Mouse (Mus musculus) neural tube, embryonic 12.5 days (tissue): ENCODE results near the gene Herpud2. TPM values are rescaled to one million over a fixed set of nuclear protein-coding genes. Genes with fewer than 3 reads are reported as not detected.
A peak's percentile ranks its signal among the peaks of the same experiment; 100 is the strongest.
"Not testable (repeated sequence)": the region's sequence is repeated elsewhere in the genome, so short reads cannot be mapped to it uniquely, and the experiment has no call there.

Experiments used
- ATAC-seq: fragments of 200-750 bp; cut with Nextera tagmentation; 2 replicates; pipeline ENCODE4 v1.8.0; 2017; ENCODE audit warnings: low read depth, mild to moderate bottlenecking, moderate TSS enrichment, moderate library complexity; ENCODE audit not compliant: low FRiP score
- H3K27ac ChIP-seq: fragments of 300-500 bp; sonication (generic); 2 replicates; pipeline ENCODE4 v1.5.1; 2016
- H3K27me3 ChIP-seq: fragments of 300-500 bp; sonication (generic); replicated peaks from 2 replicates; pipeline ENCODE4 v1.6.1; 2016; ENCODE audit warnings: mild to moderate bottlenecking
- H3K36me3 ChIP-seq: fragments of 300-500 bp; sonication (generic); 2 replicates; pipeline ENCODE4 v1.6.1; 2016; ENCODE audit warnings: mild to moderate bottlenecking
- H3K4me1 ChIP-seq: fragments of 300-500 bp; sonication (generic); 2 replicates; pipeline ENCODE4 v1.6.1; 2016
- H3K4me2 ChIP-seq: fragments of 300-500 bp; sonication (generic); replicated peaks from 2 replicates; pipeline ENCODE4 v1.6.1; 2016; ENCODE audit warnings: mild to moderate bottlenecking
- H3K4me3 ChIP-seq: fragments of 300-500 bp; sonication (generic); 2 replicates; pipeline ENCODE4 v1.5.1; 2016
- H3K9ac ChIP-seq: fragments of 300-500 bp; sonication (generic); 2 replicates; pipeline ENCODE4 v1.6.1; 2016; ENCODE audit warnings: mild to moderate bottlenecking
- H3K9me3 ChIP-seq: fragments of 300-500 bp; sonication (generic); 2 replicates; pipeline ENCODE4 v1.6.1; 2016; ENCODE audit warnings: mild to moderate bottlenecking
- WGBS: fragments of 180-500 bp; shearing (Covaris S2); methylation state at CpG from one replicate; pipeline ENCODE4 v1.1.7; 2016; 5-methylcytosine and 5-hydroxymethylcytosine counted together
- polyA plus RNA-seq: library from polyadenylated mRNA; unstranded; fragments of >200 nt; fragmentation: Nextera tagmentation; extraction: Ambion mirVana; gene quantifications from 2 replicates; pipeline ENCODE4 v1.2.1, GENCODE M21; 2016

Herpud2 gene
- polyA plus RNA-seq, 1 experiment from 2014 or later: 44.5 TPM

DNA sequence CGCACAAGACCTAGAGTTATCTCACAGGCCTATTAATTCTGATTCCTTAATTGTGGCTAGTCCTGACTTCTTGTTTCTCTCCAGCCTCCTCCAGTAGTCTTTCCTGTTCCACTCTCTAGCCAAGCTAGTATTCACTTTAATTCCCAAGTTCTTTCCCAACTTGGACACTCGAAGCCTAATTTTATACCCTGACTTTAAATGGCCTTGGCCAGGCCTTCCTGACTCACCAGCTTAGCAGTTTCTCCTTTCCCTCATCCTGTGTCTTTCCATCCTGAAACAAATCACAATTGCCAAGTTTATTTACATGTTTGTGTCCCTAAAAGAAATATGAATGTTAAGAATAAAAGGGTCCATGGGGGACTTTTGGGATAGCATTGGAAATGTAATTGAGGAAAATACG lies 9.6 kb downstream of the Herpud2 start:
- Histone ChIP-seq H3K4me2 (no peak overlapping the region), H3K4me3 (no peak overlapping the region), H3K9me3 (no peaks in the 10 kb centered on the region), H3K9ac (no peak overlapping the region), H3K27ac (no peak overlapping the region), H3K27me3 (no peaks in the 10 kb centered on the region), H3K4me1 (no peaks in the 10 kb centered on the region), H3K36me3 (no peaks in the 10 kb centered on the region)
- no peak for ATAC-seq
- 94% methylated on average over 3 of the region's 3 CpGs for WGBS

DNA sequence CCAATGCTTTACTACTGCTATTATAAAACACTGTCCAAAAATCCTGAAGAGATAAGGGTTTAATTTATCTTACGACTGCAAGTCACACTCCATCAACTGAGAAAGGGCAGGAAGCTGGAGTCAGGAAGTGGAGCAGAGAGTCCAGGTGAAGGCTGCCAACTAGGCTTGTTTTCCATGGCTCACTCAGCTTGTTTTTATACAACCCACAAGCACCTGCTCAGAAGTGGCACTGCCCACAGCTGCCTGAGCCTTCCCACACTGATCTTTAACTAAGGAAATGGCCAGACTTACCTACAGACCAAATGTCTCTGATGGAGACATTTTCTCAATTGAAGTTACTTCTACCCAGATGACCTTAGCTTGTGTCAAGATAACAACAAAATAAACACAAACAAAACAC lies 11.3 kb downstream of the Herpud2 start:
- WGBS: 83% methylated on average over 1 of the region's 1 CpGs
- H3K4me1 ChIP-seq: no peaks in the 10 kb centered on the region

DNA sequence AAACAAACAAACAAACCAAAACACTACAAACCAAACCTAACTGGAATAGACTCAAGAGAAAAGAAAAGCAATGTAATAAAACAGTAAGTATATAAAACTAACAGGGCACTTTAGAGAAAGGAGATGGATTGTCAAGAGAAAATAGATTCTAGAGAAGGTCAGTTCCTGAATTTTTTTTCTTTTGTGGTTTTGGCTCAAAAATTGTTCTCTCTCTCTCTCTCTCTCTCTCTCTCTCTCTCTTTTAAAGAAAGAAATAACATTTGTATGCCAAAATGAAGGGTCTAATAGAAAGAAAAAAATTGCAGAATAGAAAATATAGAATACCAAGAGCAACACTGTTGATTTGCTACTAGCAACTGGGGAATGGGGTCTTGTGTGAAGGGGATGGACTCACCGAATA lies 12.7 kb downstream of the Herpud2 start:
- H3K36me3 ChIP-seq: no peaks in the 10 kb centered on the region
- H3K9ac ChIP-seq: no peak overlapping the region
- no peaks in the 10 kb centered on the region for H3K27me3 ChIP-seq
- no peak for ATAC-seq
- WGBS: 100% methylated on average over 1 of the region's 1 CpGs
- H3K4me1 ChIP-seq: no peaks in the 10 kb centered on the region
- no peaks in the 10 kb centered on the region for H3K9me3 ChIP-seq
- H3K4me2 ChIP-seq: no peak overlapping the region
- H3K4me3 ChIP-seq: no peak overlapping the region
- H3K27ac ChIP-seq: no peak overlapping the region

More for the DNA sequence above, 11.3 kb downstream of the Herpud2 start:
- Histone ChIP-seq H3K27ac (no peak overlapping the region), H3K27me3 (no peaks in the 10 kb centered on the region), H3K4me2 (no peak overlapping the region), H3K9ac (no peak overlapping the region), H3K9me3 (no peaks in the 10 kb centered on the region), H3K4me3 (no peak overlapping the region), H3K36me3 (no peaks in the 10 kb centered on the region)
- no peak for ATAC-seq

DNA sequence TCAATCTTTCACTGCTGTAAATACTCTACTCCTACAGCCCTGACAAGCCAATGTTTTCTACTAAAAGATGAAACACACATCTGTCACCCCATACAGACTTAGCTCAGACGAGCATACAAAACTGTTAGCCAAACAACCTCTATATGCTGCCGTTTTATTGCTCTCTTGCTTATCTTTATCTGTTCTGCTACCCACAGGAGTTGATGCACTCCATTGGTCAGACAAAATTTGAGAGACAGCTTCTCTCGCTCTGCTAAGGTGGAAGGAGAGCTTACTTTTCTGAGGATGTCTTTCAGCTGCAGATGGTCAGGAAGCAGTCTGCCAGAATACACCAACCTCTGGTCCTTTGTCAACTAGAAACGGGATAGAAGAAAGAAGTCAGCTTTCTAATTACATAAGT lies 18.7 kb downstream of the Herpud2 start:
- 82% methylated on average over 4 of the region's 4 CpGs for WGBS
- no peak overlapping the region for H3K9ac ChIP-seq
- H3K4me3 ChIP-seq: no peak overlapping the region
- no peaks in the 10 kb centered on the region for H3K4me1 ChIP-seq
- H3K9me3 ChIP-seq: no peaks in the 10 kb centered on the region
- no peak overlapping the region for H3K4me2 ChIP-seq
- no peaks in the 10 kb centered on the region for H3K27me3 ChIP-seq
- H3K36me3 ChIP-seq: no peaks in the 10 kb centered on the region; the same call in 1 of the 2 replicates
- H3K27ac ChIP-seq: no peak overlapping the region
- ATAC-seq: no peak

DNA sequence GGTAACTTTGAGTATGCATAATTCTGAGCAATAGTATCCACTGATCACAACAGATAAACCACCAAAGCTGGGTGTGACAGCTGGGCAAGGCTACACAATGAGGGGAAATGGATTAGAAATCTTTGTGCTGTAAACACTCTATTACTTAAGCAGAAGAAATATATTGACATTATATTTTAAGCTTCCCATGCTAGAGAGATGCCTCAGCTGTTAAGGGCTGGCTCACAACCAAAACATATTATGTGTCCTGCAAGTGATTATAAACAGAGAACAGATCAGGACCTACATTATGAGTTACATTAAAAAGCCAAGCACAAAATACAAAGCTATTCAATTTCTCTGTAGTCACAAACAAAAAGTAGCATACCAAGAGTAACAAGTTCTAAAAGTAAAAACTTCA lies 19.4 kb downstream of the Herpud2 start:
- Histone ChIP-seq H3K27ac (no peak overlapping the region), H3K27me3 (no peaks in the 10 kb centered on the region), H3K9ac (no peak overlapping the region), H3K36me3 (no peaks in the 10 kb centered on the region; the same call in 1 of the 2 replicates), H3K9me3 (no peaks in the 10 kb centered on the region), H3K4me2 (no peak overlapping the region), H3K4me1 (no peaks in the 10 kb centered on the region), H3K4me3 (no peak overlapping the region)
- no peak for ATAC-seq

DNA sequence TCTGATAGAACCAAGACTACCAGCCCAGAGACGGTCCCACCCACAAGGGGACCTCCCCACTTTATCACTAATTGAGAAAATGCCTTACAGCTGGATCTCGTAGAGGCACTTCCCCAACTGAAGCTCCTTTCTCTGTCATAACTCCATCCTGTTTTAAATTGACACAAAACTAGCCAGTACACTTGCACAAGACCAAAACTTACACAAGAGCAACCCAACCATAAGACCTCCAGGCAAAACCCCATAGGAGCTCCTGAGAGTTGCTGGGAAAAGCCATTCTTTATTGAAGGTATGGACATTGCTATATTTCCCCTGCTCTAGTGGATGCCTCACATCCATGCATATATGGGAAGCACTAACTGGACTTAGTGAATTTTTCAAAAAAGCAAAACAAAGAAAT lies 27.6 kb downstream of the Herpud2 start:
- H3K4me3 ChIP-seq: no peak overlapping the region

DNA sequence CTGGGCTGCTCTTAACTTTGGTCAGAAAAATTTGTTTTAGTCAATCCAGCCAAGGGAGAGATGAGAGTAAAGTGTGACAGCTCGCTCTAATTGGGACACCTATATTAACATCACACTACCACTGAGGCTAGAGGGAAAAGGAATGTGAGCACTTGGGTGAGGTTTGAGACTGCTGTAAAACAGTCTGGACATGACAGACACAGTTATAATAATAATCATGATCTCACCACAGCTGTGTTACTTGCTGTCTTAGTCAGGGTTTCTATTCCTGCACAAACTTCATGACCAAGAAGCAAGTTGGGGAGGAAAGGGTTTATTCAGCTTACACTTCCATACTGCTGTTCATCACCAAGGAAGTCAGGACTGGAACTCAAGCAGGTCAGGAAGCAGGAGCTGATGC lies 28.0 kb downstream of the Herpud2 start:
- ATAC-seq, H3K4me1 ChIP-seq, H3K27me3 ChIP-seq, H3K4me3 ChIP-seq, H3K9ac ChIP-seq, H3K27ac ChIP-seq, H3K9me3 ChIP-seq, H3K4me2 ChIP-seq: not testable (repeated sequence)
- 100% methylated on average over 1 of the region's 1 CpGs for WGBS
- peaks cover 27% of the 10 kb centered on the region for H3K36me3 ChIP-seq

More for the DNA sequence above, 27.6 kb downstream of the Herpud2 start:
- WGBS: 92% methylated on average over 2 of the region's 2 CpGs
- Histone ChIP-seq H3K4me1 (no peaks in the 10 kb centered on the region), H3K27ac (no peak overlapping the region), H3K4me2 (no peak overlapping the region), H3K27me3 (no peaks in the 10 kb centered on the region), H3K9me3 (no peaks in the 10 kb centered on the region), H3K36me3 (peaks cover 27% of the 10 kb centered on the region), H3K9ac (no peak overlapping the region)
- ATAC-seq: no peak

DNA sequence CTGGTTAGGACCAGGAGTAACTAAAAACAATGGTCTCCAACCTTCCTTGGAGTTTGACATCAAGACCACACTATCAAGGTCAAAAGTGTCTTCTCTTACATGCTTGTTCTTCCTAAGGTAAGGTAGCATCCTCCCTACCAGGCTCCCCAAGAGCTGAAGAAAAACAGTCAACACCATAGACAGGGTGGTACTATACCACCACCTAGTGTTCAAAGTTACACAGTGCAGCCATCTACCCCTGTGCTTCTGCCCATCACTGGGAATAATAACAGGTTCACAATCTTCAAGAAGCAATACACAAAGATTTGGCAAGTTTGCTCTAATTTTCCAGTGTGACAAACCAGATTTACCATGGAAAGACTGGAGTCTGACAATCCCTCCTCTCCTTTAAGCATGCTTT lies 47.0 kb downstream of the Herpud2 start:
- Histone ChIP-seq H3K9ac (no peak overlapping the region), H3K4me3 (no peak overlapping the region), H3K27me3 (no peaks in the 10 kb centered on the region), H3K27ac (no peak overlapping the region), H3K4me1 (no peaks in the 10 kb centered on the region), H3K9me3 (0 out of 2 replicates have a peak, but pooled peaks cover 6% of the 10 kb centered on the region), H3K36me3 (peaks cover 46% of the 10 kb centered on the region), H3K4me2 (no peak overlapping the region)
- ATAC-seq: peak; percentile 29; the same call in 1 of the 2 replicates

DNA sequence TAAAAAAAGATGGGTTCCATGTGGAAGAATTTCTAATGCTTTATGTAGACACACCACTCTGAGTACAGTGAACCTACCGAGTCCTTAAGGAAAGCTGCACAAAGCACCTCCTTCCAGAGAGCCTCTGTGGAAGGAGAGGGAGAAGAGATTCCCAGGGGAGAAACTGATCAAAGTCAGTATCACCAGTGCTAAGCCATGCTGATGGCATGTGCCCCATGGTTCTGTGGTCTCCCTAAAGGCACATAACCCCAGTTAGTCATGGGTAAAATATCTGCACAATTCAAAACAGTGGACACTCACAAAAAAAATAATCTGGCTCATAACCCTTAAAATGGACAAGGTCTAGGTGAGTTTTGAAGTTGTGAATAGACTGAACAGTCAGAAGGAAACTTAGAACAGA lies 48.7 kb downstream of the Herpud2 start:
- Histone ChIP-seq H3K4me1 (no peaks in the 10 kb centered on the region), H3K36me3 (peaks cover 41% of the 10 kb centered on the region), H3K9me3 (0 out of 2 replicates have a peak, but pooled peaks cover 6% of the 10 kb centered on the region), H3K27me3 (no peaks in the 10 kb centered on the region), H3K9ac (no peak overlapping the region), H3K27ac (no peak overlapping the region), H3K4me3 (no peak overlapping the region), H3K4me2 (no peak overlapping the region)
- WGBS: 91% methylated on average over 1 of the region's 1 CpGs
- no peak for ATAC-seq

DNA sequence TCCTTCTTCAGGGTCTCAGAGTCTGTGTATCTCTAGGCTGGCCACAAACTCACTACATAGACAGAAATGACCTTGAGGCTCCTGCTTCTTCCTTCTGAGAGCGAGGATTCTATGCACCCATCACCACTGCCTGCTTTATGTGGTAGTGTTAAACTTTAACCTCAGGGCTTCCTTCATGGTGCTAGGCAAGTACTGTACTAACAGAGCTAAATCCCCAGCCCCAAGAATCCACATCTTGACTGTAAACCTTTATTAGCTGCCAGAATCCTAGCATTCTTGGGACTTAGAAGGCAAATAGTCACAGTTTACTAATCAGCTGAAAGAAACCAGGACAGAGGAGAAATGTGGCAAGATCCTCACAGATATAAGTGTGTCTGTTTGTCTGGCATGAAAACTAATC lies 60.8 kb downstream of the Herpud2 start:
- 50% methylated on average over 1 of the region's 1 CpGs for WGBS
- H3K4me2 ChIP-seq: no peak overlapping the region
- no peaks in the 10 kb centered on the region for H3K27me3 ChIP-seq
- H3K27ac ChIP-seq: no peak overlapping the region
- H3K4me3 ChIP-seq: no peak overlapping the region
- H3K36me3 ChIP-seq: no peaks in the 10 kb centered on the region
- ATAC-seq: no peak
- no peaks in the 10 kb centered on the region for H3K9me3 ChIP-seq
- H3K4me1 ChIP-seq: no peaks in the 10 kb centered on the region
- H3K9ac ChIP-seq: no peak overlapping the region

DNA sequence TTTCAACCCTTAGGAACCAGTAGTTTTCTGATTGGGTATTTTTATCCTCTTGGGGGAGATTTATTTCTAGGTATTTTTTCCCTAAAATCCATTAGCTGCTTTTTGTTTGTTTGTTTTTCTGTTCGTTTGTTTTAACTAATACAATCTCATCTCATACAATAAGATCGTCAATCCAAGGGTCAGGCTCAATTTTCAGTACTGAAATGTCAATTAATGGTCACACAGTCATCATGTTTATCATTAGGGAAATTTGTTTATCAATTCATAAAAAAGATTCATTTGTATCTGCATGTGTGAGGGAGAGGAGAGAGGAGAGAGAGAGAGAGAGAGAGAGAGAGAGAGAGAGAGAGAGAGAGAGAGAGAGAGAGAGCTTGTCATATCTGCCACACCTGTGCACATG lies 62.5 kb downstream of the Herpud2 start, which contains the start of gene Gm10181:
Gm10181 (plus strand) TSS at position 301 of the 400 bp plus-strand sequence.
- H3K9ac ChIP-seq: no peak within 1 kb of the TSS
- no peaks in the 10 kb centered on the region for H3K36me3 ChIP-seq
- no peak within 1 kb of the TSS for H3K4me2 ChIP-seq
- no peaks in the 10 kb centered on the region for H3K4me1 ChIP-seq
- 86% methylated on average over 2 of the region's 2 CpGs for WGBS
- H3K4me3 ChIP-seq: no peak within 1 kb of the TSS
- ATAC-seq: no peak
- no peak within 1 kb of the TSS for H3K27ac ChIP-seq
- no peaks in the 10 kb centered on the region for H3K27me3 ChIP-seq
- no peaks in the 10 kb centered on the region for H3K9me3 ChIP-seq

DNA sequence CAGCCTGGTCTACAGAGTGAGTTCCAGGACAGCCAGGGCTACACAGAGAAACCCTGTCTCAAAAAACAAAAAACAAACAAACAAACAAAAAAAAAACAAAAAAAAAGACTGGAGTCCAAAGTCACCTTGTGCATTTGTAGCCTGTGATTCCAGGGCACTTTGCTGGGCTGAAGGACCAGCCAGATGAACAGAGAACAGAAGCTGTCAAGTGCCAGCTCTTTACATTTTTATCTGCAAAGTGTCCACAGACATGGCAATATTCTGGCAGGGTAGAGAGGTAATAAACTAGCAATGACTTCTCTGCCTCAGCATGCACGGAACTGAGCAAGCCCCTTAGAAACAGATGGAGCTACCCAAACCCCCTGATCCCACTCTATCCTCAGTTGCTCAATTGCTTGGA lies 75.1 kb downstream of the Herpud2 start:
- WGBS: 76% methylated on average over 1 of the region's 1 CpGs
- no peaks in the 10 kb centered on the region for H3K9me3 ChIP-seq
- no peaks in the 10 kb centered on the region for H3K36me3 ChIP-seq
- H3K4me2 ChIP-seq: no peak overlapping the region
- no peaks in the 10 kb centered on the region for H3K4me1 ChIP-seq
- no peak overlapping the region for H3K4me3 ChIP-seq
- H3K27ac ChIP-seq: no peak overlapping the region
- no peak overlapping the region for H3K9ac ChIP-seq
- ATAC-seq: no peak
- H3K27me3 ChIP-seq: no peaks in the 10 kb centered on the region

DNA sequence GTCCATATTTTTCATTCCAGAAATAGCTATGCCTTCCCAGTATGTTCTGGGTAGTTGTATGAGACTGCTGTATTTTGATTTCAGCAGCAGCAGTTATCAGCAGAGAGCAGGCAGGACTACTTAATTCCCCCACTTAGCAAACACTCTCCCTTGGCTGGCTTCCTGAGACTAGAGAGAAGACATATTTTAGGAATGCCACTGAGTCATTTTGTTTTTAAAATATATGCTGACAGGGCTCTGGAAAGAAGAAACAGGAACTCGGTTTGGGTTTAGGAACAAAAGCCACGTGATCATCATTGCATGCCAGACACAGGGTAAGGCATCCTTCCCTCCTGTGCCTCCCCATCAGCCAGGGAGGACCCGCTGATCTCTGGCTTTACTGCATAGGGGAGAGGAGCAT lies 75.6 kb downstream of the Herpud2 start:
- no peak overlapping the region for H3K4me2 ChIP-seq
- H3K9me3 ChIP-seq: no peaks in the 10 kb centered on the region
- H3K9ac ChIP-seq: no peak overlapping the region
- no peak overlapping the region for H3K4me3 ChIP-seq
- no peak for ATAC-seq
- H3K4me1 ChIP-seq: no peaks in the 10 kb centered on the region
- H3K27me3 ChIP-seq: no peaks in the 10 kb centered on the region
- WGBS: 63% methylated on average over 3 of the region's 3 CpGs
- no peaks in the 10 kb centered on the region for H3K36me3 ChIP-seq
- H3K27ac ChIP-seq: no peak overlapping the region
